Mouse (Mus musculus) spleen, adult 2 months (tissue): ENCODE measurements around the gene Rad9b.

Experiments used
- CTCF ChIP-seq: fragments of 200-500 bp; IDR thresholded peaks from 2 replicates; pipeline ENCODE4 v1.5.1; 2011; ENCODE audit warnings: mild to moderate bottlenecking, inconsistent platforms; ENCODE audit not compliant: insufficient read depth, insufficient read length, insufficient replicate concordance; ENCODE audit errors: extremely low read depth
- POLR2A ChIP-seq: fragments of 200-500 bp; IDR thresholded peaks from 2 replicates; pipeline ENCODE4 v1.6.1; 2011; ENCODE audit warnings: low read depth, low read length, inconsistent platforms

GRCm38 (mm10) chr5:122311692-122312091, 42.3 kb downstream of the Rad9b start:
- TF ChIP-seq CTCF (no peak), POLR2A (no peak)
